Mouse (Mus musculus): ENCODE data around the gene Parp14. TPM values are rescaled to one million over a fixed set of nuclear protein-coding genes. Genes with fewer than 3 reads are reported as not detected.

Gene Parp14
- total and polyA plus RNA-seq, 3 experiments = 1.2 to 1.5 TPM; not detected in 1

GRCm38 (mm10) chr16:35874416-35874815, 3.1 kb upstream of the Parp14 start:
- Histone ChIP-seq H3K27ac (ENCODE audit: control insufficient read depth, low read depth, low read length) (no peak overlapping the region), H3K4me3 (ENCODE audit: control insufficient read depth in 1 of 2, insufficient read depth in 1 of 2, low read depth in 2 of 2, low read length in 2 of 2) (no peak overlapping the region), H3K4me1 (ENCODE audit: control insufficient read depth in 1 of 2, insufficient read depth in 2 of 2, low read length in 2 of 2) (peaks cover 0 to 4% of the 10 kb centered on the region in 2 experiments; a peak in 2 of 4 replicates), H3K9ac (ENCODE audit: control insufficient read depth, low read depth, low read length, poor library complexity, severe bottlenecking) (no peak overlapping the region), H3K36me3 (ENCODE audit: control insufficient read depth in 1 of 2, insufficient read depth in 2 of 2, low read length in 2 of 2) (peaks cover 0 to 5% of the 10 kb centered on the region in 2 experiments; a peak in 1 of 4 replicates), H3K27me3 (ENCODE audit: control insufficient read depth in 1 of 2, insufficient read depth in 2 of 2, low read length in 2 of 2) (peaks cover 1 to 2% of the 10 kb centered on the region in 2 experiments; a peak in 2 of 4 replicates), H3K79me2 (ENCODE audit: control insufficient read depth, insufficient read depth, low read length, poor library complexity) (no peaks in the 10 kb centered on the region; the same call in 1 of the 2 replicates), H3K9me3 (replicated peaks; ENCODE audit: insufficient read depth, low read length) (no peaks in the 10 kb centered on the region)
- peak; percentile 66 for DNase-seq (ENCODE audit: low read depth, low spot score)
- TF ChIP-seq RAD21 (IDR thresholded peaks at IDR 0.05; ENCODE audit: low read depth, low read length) (peak; percentile 88), SMC3 (IDR thresholded peaks at IDR 0.05; ENCODE audit: low read depth, low read length) (peak; percentile 81), ZC3H11A (IDR thresholded peaks at IDR 0.05; ENCODE audit: low read depth, low read length) (peak; percentile 72), MAX (IDR thresholded peaks at IDR 0.05; ENCODE audit: low read length) (no peak), USF2 (IDR thresholded peaks at IDR 0.05; ENCODE audit: borderline replicate concordance in 1 of 2, insufficient read depth in 1 of 2, low read depth in 1 of 2, low read length in 2 of 2) (no peak), GATA1 (IDR thresholded peaks at IDR 0.05; ENCODE audit: low read depth, low read length) (no peak), ZKSCAN1 (IDR thresholded peaks at IDR 0.05; ENCODE audit: low read depth, low read length) (no peak), CTCF (IDR thresholded peaks at IDR 0.05 in 2 of 3, conservative IDR thresholded peaks at IDR 0.05 in 1 of 3; ENCODE audit: control insufficient read depth in 1 of 3, insufficient read depth in 1 of 3, low read depth in 2 of 3, low read length in 3 of 3, poor library complexity in 1 of 3, severe bottlenecking in 1 of 3) (peak; percentile 72 to 87 (median 80))

GRCm38 (mm10) chr16:35872410-35873006, 1.2 kb upstream of the Parp14 start:
- DNase-seq (ENCODE audit: low read depth, low spot score) = peak; percentile 51
- H3K4me1 ChIP-seq (ENCODE audit: control insufficient read depth in 1 of 2, insufficient read depth in 2 of 2, low read length in 2 of 2) = peaks cover 0 to 4% of the 10 kb centered on the region in 2 experiments; a peak in 2 of 4 replicates
- H3K4me3 ChIP-seq (ENCODE audit: control insufficient read depth in 1 of 2, insufficient read depth in 1 of 2, low read depth in 2 of 2, low read length in 2 of 2) = peak overlapping the region; percentile 79 to 95
- peak; percentile 19; the same call in 1 of the 2 replicates for TF ChIP-seq SIN3A (IDR thresholded peaks at IDR 0.05; ENCODE audit: low read length)
- TF ChIP-seq MEF2A (IDR thresholded peaks at IDR 0.05; ENCODE audit: extremely low read depth, insufficient replicate concordance, low read depth, low read length, poor library complexity, severe bottlenecking) = no peak
- peak; percentile 95 for TF ChIP-seq ZNF384 (IDR thresholded peaks at IDR 0.05; ENCODE audit: low read depth, low read length)
- no peak for TF ChIP-seq ELF1 (IDR thresholded peaks at IDR 0.05; ENCODE audit: low read depth, low read length)
- no peak for TF ChIP-seq NELFE (IDR thresholded peaks at IDR 0.05; ENCODE audit: low read depth, low read length)
- TF ChIP-seq MAZ (IDR thresholded peaks at IDR 0.05; ENCODE audit: low read depth, low read length) = peak; percentile 48; the same call in 1 of the 2 replicates
- H3K27me3 ChIP-seq (ENCODE audit: control insufficient read depth in 1 of 2, insufficient read depth in 2 of 2, low read length in 2 of 2) = peaks cover 1 to 2% of the 10 kb centered on the region in 2 experiments; a peak in 2 of 4 replicates
- no peaks in the 10 kb centered on the region for H3K9me3 ChIP-seq (replicated peaks; ENCODE audit: insufficient read depth, low read length)
- no peaks in the 10 kb centered on the region; the same call in 1 of the 2 replicates for H3K79me2 ChIP-seq (ENCODE audit: control insufficient read depth, insufficient read depth, low read length, poor library complexity)
- peaks cover 0 to 5% of the 10 kb centered on the region in 2 experiments; a peak in 1 of 4 replicates for H3K36me3 ChIP-seq (ENCODE audit: control insufficient read depth in 1 of 2, insufficient read depth in 2 of 2, low read length in 2 of 2)
- H3K27ac ChIP-seq (ENCODE audit: control insufficient read depth, low read depth, low read length) = no peak overlapping the region
- H3K9ac ChIP-seq (ENCODE audit: control insufficient read depth, low read depth, low read length, poor library complexity, severe bottlenecking) = peak overlapping the region; percentile 74

Measured in MEL (cell line).